Mouse (Mus musculus) cerebellum, adult 2 months (tissue): ENCODE measurements around the gene Ehmt1. TPM values are rescaled to one million over a fixed set of nuclear protein-coding genes. Genes with fewer than 3 reads are reported as not detected.

ENCODE experiments used
- DNase-seq, 2 experiments: peaks; one replicate each; pipeline ENCODE4 v3.0.0; 2021
- H3K27ac ChIP-seq: fragments of 200-500 bp; 2 replicates; pipeline ENCODE4 v1.5.1; 2012; ENCODE audit warnings: low read length, control low read depth, inconsistent platforms; ENCODE audit not compliant: insufficient read depth
- H3K27me3 ChIP-seq: fragments of 200-500 bp; 2 replicates; pipeline ENCODE4 v1.6.1; 2012; ENCODE audit warnings: inconsistent platforms, mild to moderate bottlenecking, low read length, moderate library complexity; ENCODE audit not compliant: control insufficient read depth, insufficient read depth
- H3K4me1 ChIP-seq: fragments of 200-500 bp; 2 replicates; pipeline ENCODE4 v1.6.1; 2011; ENCODE audit warnings: low read length; ENCODE audit not compliant: control insufficient read depth, insufficient read depth
- H3K4me3 ChIP-seq: fragments of 200-500 bp; replicated peaks from 2 replicates; pipeline ENCODE3; 2011; ENCODE audit warnings: mild to moderate bottlenecking, low read depth, low read length, control low read depth; ENCODE audit not compliant: insufficient read depth
- CTCF ChIP-seq: fragments of 200-500 bp; IDR thresholded peaks from 2 replicates; pipeline ENCODE4 v1.5.1; 2011; ENCODE audit warnings: low read depth, mild to moderate bottlenecking, control low read depth, low read length, moderate library complexity, borderline replicate concordance; ENCODE audit not compliant: insufficient read depth
- POLR2A ChIP-seq: fragments of 200-500 bp; IDR thresholded peaks from 2 replicates; pipeline ENCODE4 v1.6.1; 2011; ENCODE audit warnings: low read length, control low read depth, borderline replicate concordance; ENCODE audit not compliant: insufficient read depth
- WGBS: fragments of 180-500 bp; shearing (Covaris S2); methylation state at CpG from one replicate; pipeline ENCODE4 v1.1.7; 2018; 5-methylcytosine and 5-hydroxymethylcytosine counted together
- polyA plus RNA-seq: library from polyadenylated mRNA; depleted of rRNA; stranded (reverse); fragments of >200 nt; gene quantifications from 2 replicates; pipeline ENCODE4 v1.2.3, GENCODE M21; 2012

Ehmt1 gene
- polyA plus RNA-seq, 1 experiment, result 63.9 TPM

- Histone ChIP-seq H3K27ac (no peak overlapping the region), H3K4me1 (peaks cover 8% of the 10 kb centered on the region; the same call in 1 of the 2 replicates), H3K27me3 (no peaks in the 10 kb centered on the region), H3K4me3 (no peak overlapping the region)
- whole genome bisulfite sequencing, result 9% methylated on average over 2 of the region's 2 CpGs
- TF ChIP-seq POLR2A (no peak), CTCF (no peak)
- DNase-seq, result no peak
Measured at GRCm38 (mm10) chr2:24905653-24906155, 13.7 kb downstream of the Ehmt1 start.

- Histone ChIP-seq H3K27me3 (no peaks in the 10 kb centered on the region), H3K4me1 (peaks cover 8% of the 10 kb centered on the region; the same call in 1 of the 2 replicates), H3K4me3 (no peak overlapping the region), H3K27ac (no peak overlapping the region)
- 60% methylated on average over 11 of the region's 11 CpGs for WGBS
- TF ChIP-seq POLR2A (no peak), CTCF (no peak)
- DNase-seq, result no peak
Measured at GRCm38 (mm10) chr2:24904823-24905652, 14.4 kb downstream of the Ehmt1 start.

DNA sequence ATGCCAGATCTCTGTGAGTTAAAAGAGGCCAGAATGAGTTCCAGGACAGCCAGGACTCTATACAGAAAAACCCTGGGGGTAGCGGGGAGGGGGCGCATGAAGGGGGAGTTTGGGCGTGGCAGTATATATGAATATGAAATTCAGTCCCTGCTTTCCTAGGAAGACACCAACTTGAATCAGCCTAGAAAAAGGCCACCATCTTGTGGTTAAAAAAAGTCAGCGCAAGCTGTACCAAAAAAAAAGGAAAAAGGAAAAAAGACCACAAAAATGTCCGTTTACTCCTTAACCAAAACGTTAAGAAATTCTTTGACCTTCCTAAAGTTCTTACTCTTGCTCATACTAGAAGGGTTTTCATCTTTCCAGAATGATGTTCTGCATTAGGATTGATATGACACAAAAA lies 16.4 kb downstream of the Ehmt1 start:
- TF ChIP-seq CTCF, result no peak
- TF ChIP-seq POLR2A, result no peak
- DNase-seq, result no peak
- H3K27ac ChIP-seq, result no peak overlapping the region
- H3K4me1 ChIP-seq, result peaks cover 8% of the 10 kb centered on the region; the same call in 1 of the 2 replicates
- no peaks in the 10 kb centered on the region for H3K27me3 ChIP-seq
- no peak overlapping the region for H3K4me3 ChIP-seq
- 79% methylated on average over 6 of the region's 6 CpGs for WGBS

DNA sequence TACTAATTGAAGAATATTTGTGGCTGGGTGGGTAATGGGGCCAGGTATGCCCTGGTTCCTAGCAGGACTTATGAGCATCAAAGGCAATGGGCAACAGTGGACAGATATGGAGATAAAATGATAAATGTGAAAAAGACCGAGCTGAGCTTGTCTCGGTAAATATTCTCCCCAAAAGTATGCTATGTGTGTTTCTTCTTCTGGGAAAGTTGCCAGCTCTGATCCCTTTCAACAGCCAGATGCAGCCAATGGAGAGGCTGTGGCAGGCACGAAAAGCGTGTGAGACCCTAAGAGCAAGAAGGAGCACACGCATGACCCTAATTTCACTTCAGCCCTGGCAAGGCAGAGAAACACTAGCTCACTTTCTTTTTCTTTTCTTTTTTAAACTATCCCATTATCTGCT lies 18.4 kb downstream of the Ehmt1 start:
- TF ChIP-seq CTCF (no peak), POLR2A (no peak)
- Histone ChIP-seq H3K4me1 (0 out of 2 replicates have a peak, but pooled peaks cover 3% of the 10 kb centered on the region), H3K27me3 (no peaks in the 10 kb centered on the region), H3K27ac (no peak overlapping the region), H3K4me3 (no peak overlapping the region)
- whole genome bisulfite sequencing, result 34% methylated on average over 5 of the region's 5 CpGs
- peak in 1 of 2 experiments; percentile 22 for DNase-seq

- 90% methylated on average over 2 of the region's 2 CpGs for WGBS
- no peaks in the 10 kb centered on the region for H3K27me3 ChIP-seq
- no peak for TF ChIP-seq CTCF
- TF ChIP-seq POLR2A, result no peak
- H3K27ac ChIP-seq, result no peak overlapping the region
- H3K4me1 ChIP-seq, result 0 out of 2 replicates have a peak, but pooled peaks cover 3% of the 10 kb centered on the region
- no peak overlapping the region for H3K4me3 ChIP-seq
- DNase-seq, result no peak
Measured at GRCm38 (mm10) chr2:24899292-24899691, 20.1 kb downstream of the Ehmt1 start.

DNA sequence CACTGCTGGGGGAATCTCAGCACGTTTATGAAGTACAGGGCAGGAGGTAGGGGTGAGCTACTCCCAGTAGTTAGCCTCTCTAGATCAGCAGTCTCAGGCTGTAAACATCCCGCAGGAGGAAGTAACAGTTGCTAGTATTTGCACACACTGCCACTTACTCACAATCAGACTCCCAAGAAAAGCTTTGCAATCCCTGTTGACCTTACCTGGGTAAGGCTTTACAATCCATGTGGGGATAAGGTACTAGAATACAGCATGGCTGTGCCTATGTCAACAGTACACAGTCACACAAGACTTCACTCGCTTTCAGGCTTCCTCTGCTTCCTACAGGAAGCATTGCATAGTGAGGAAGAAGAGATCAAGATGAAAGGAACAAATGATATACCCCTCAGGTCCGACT lies 22.7 kb downstream of the Ehmt1 start:
- H3K27ac ChIP-seq, result no peak overlapping the region
- H3K4me1 ChIP-seq, result peaks cover 3% of the 10 kb centered on the region
- no peak for TF ChIP-seq POLR2A
- TF ChIP-seq CTCF, result no peak
- no peak for DNase-seq
- WGBS, result 88% methylated on average over 4 of the region's 4 CpGs
- no peak overlapping the region for H3K4me3 ChIP-seq
- H3K27me3 ChIP-seq, result no peaks in the 10 kb centered on the region

- no peak overlapping the region for H3K27ac ChIP-seq
- TF ChIP-seq CTCF (no peak), POLR2A (no peak)
- no peaks in the 10 kb centered on the region for H3K27me3 ChIP-seq
- no peak for DNase-seq
- 91% methylated on average over 1 of the region's 1 CpGs for WGBS
- no peak overlapping the region for H3K4me3 ChIP-seq
- H3K4me1 ChIP-seq, result peaks cover 4% of the 10 kb centered on the region
Measured at GRCm38 (mm10) chr2:24894211-24894610, 25.2 kb downstream of the Ehmt1 start.

- H3K27me3 ChIP-seq, result no peaks in the 10 kb centered on the region
- 91% methylated on average over 5 of the region's 5 CpGs for WGBS
- no peak for DNase-seq
- no peak for TF ChIP-seq CTCF
- TF ChIP-seq POLR2A, result no peak
- H3K4me3 ChIP-seq, result no peak overlapping the region
- no peak overlapping the region for H3K27ac ChIP-seq
- peaks cover 4% of the 10 kb centered on the region for H3K4me1 ChIP-seq
Measured at GRCm38 (mm10) chr2:24892318-24892717, 27.1 kb downstream of the Ehmt1 start.
